Mouse (Mus musculus): ENCODE results near the gene Akap2.

- TF ChIP-seq GATA1 (IDR thresholded peaks at IDR 0.05; ENCODE audit: borderline replicate concordance, low read length) (no peak), FLI1 (IDR thresholded peaks at IDR 0.05; ENCODE audit: low read length) (no peak)
Observed at GRCm38 (mm10) chr4:57770185-57770823, 52.8 kb downstream of the Akap2 start.
